Mouse (Mus musculus): Measurements from ENCODE around the gene Zfp618.
A peak's percentile ranks its signal among the peaks of the same experiment; 100 is the strongest.

GRCm38 (mm10) chr4:63118639-63119437, 153.5 kb downstream of the Zfp618 start:
- TF ChIP-seq CTCF (IDR thresholded peaks at IDR 0.05; ENCODE audit: borderline replicate concordance, insufficient read depth, low read length), result peak; percentile 87
- TF ChIP-seq POLR2A (IDR thresholded peaks at IDR 0.05; ENCODE audit: low read depth, low read length), result no peak

All from embryonic fibroblast, embryonic 13.5 days (primary cell).